Mouse (Mus musculus): ENCODE measurements at regions not wholly inside any gene's neighbourhood (a gene's known extent, or its start where the extent isn't known, plus 50 kb on each side); places are given as distances from the start of the nearest gene placed in this dataset.

DNA sequence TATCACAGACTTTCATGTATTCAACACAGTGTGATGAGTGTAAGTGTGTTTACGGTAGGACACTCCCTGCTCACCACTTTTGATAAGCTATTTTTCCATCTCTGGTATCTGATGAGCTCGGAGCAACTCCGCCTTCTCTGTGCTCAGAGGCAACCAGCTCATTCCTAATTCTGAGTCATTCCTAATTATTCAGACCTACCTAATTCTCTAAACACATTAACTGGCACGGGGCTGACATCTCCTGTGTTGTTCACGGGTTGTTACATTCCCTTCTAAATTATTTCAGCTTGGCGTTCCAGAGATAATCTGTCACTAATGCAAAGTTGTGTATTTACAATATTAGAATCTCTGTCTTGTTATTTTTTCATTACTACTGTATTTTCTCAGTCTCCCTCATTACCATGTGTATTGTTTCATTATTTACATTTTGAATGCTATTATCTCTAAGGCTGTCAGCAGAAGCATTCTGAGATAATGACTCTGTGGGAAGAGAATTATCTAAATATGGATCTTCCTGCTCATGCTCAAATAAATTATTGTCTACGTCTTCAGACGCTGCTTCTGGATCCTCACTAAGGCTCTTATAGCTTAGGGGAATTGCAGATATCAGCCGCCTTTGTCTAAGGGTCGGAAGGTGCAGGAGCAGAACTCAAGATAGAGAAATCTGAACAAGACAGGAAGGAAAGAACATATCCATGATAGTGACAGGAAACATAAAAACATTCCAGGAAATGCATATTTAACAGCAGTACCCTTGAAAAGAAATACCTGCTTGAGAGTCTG lies 209.2 kb upstream of the Tas2r134 start:
- Histone ChIP-seq H3K4me1 (ENCODE audit: control insufficient read depth in 1 of 2, insufficient read depth in 2 of 2, low read length in 2 of 2) (no peaks in the 10 kb centered on the region), H3K9me3 (replicated peaks; ENCODE audit: insufficient read depth, low read length) (no peaks in the 10 kb centered on the region), H3K36me3 (ENCODE audit: control insufficient read depth in 1 of 2, insufficient read depth in 2 of 2, low read length in 2 of 2) (no peaks in the 10 kb centered on the region), H3K27me3 (ENCODE audit: control insufficient read depth in 1 of 2, insufficient read depth in 2 of 2, low read length in 2 of 2) (no peaks in the 10 kb centered on the region), H3K79me2 (ENCODE audit: control insufficient read depth, insufficient read depth, low read length, poor library complexity) (no peaks in the 10 kb centered on the region), H3K27ac (ENCODE audit: control insufficient read depth, low read depth, low read length) (no peak overlapping the region), H3K9ac (ENCODE audit: control insufficient read depth, low read depth, low read length, poor library complexity, severe bottlenecking) (no peak overlapping the region), H3K4me3 (ENCODE audit: control insufficient read depth in 1 of 2, insufficient read depth in 1 of 2, low read depth in 2 of 2, low read length in 2 of 2) (no peak overlapping the region)
- DNase-seq (ENCODE audit: low read depth, low spot score), result no peak
- TF ChIP-seq TAL1 (IDR thresholded peaks at IDR 0.05; ENCODE audit: low read length) (no peak), TCF12 (IDR thresholded peaks at IDR 0.05; ENCODE audit: low read depth, low read length) (no peak), KAT2A (conservative IDR thresholded peaks at IDR 0.05; ENCODE audit: low read depth, low read length) (no peak), RCOR1 (IDR thresholded peaks at IDR 0.05; ENCODE audit: low read depth, low read length) (no peak), CHD2 (IDR thresholded peaks at IDR 0.05; ENCODE audit: low read length) (no peak), USF1 (IDR thresholded peaks at IDR 0.05; ENCODE audit: low read depth, low read length) (no peak), RAD21 (IDR thresholded peaks at IDR 0.05; ENCODE audit: low read depth, low read length) (no peak), JUND (IDR thresholded peaks at IDR 0.05; ENCODE audit: low read depth, low read length) (no peak), E2F4 (IDR thresholded peaks at IDR 0.05; ENCODE audit: borderline replicate concordance, low read depth, low read length) (no peak), ETS1 (IDR thresholded peaks at IDR 0.05; ENCODE audit: low read depth, low read length) (no peak), ELF1 (IDR thresholded peaks at IDR 0.05; ENCODE audit: low read depth, low read length) (no peak), NRF1 (IDR thresholded peaks at IDR 0.05; ENCODE audit: insufficient read depth, low read depth, low read length, poor library complexity, severe bottlenecking) (no peak), SIN3A (IDR thresholded peaks at IDR 0.05; ENCODE audit: low read length) (no peak), CTCF (IDR thresholded peaks at IDR 0.05 in 2 of 3, conservative IDR thresholded peaks at IDR 0.05 in 1 of 3; ENCODE audit: control insufficient read depth in 1 of 3, insufficient read depth in 1 of 3, low read depth in 2 of 3, low read length in 3 of 3, poor library complexity in 1 of 3, severe bottlenecking in 1 of 3) (no peak), MYC (IDR thresholded peaks at IDR 0.05; ENCODE audit: low read depth, low read length) (no peak), MXI1 (IDR thresholded peaks at IDR 0.05; ENCODE audit: low read depth, low read length) (no peak), TBP (IDR thresholded peaks at IDR 0.05; ENCODE audit: low read depth, low read length) (no peak)

DNA sequence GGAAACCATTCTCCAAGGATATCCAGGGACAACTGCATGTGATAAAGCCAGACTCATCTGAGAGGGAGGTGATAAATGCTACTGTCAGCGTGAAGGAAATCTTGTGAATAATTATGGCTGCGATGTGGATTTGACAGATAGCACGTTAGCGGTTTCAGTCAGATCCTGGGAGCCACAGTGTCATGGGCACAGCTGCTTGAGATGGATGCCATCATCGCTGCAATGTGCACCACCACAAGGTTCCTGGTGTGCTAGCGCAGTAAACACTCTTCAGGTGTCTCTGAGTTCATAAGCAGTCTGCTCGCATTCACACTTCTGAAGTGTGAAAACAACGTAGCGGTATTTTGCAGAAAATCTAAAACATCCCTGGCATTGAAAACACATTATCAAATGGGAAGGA lies 238.9 kb upstream of the Tas2r134 start:
- no peak for DNase-seq (ENCODE audit: low read depth, low spot score)
- no peaks in the 10 kb centered on the region for H3K79me2 ChIP-seq (ENCODE audit: control insufficient read depth, insufficient read depth, low read length, poor library complexity)
- H3K27ac ChIP-seq (ENCODE audit: control insufficient read depth, low read depth, low read length), result no peak overlapping the region
- H3K36me3 ChIP-seq (ENCODE audit: control insufficient read depth in 1 of 2, insufficient read depth in 2 of 2, low read length in 2 of 2), result no peaks in the 10 kb centered on the region
- H3K9me3 ChIP-seq (replicated peaks; ENCODE audit: insufficient read depth, low read length), result no peaks in the 10 kb centered on the region
- TF ChIP-seq GATA1 (IDR thresholded peaks at IDR 0.05; ENCODE audit: low read depth, low read length) (no peak), MEF2A (IDR thresholded peaks at IDR 0.05; ENCODE audit: extremely low read depth, insufficient replicate concordance, low read depth, low read length, poor library complexity, severe bottlenecking) (no peak), TCF12 (IDR thresholded peaks at IDR 0.05; ENCODE audit: low read depth, low read length) (no peak), POLR2A (IDR thresholded peaks at IDR 0.05; ENCODE audit: control insufficient read depth in 1 of 2, insufficient read depth in 1 of 2, low read depth in 1 of 2, low read length in 2 of 2, poor library complexity in 1 of 2) (no peak), ZMIZ1 (IDR thresholded peaks at IDR 0.05; ENCODE audit: low read depth, low read length) (no peak), USF1 (IDR thresholded peaks at IDR 0.05; ENCODE audit: low read depth, low read length) (no peak), EP300 (IDR thresholded peaks at IDR 0.05; ENCODE audit: low read depth in 1 of 2, low read length in 2 of 2) (no peak), ZNF384 (IDR thresholded peaks at IDR 0.05; ENCODE audit: low read depth, low read length) (no peak), USF2 (IDR thresholded peaks at IDR 0.05; ENCODE audit: borderline replicate concordance in 1 of 2, insufficient read depth in 1 of 2, low read depth in 1 of 2, low read length in 2 of 2) (no peak), UBTF (IDR thresholded peaks at IDR 0.05; ENCODE audit: borderline replicate concordance, insufficient read depth, low read depth, low read length) (no peak), MAX (IDR thresholded peaks at IDR 0.05; ENCODE audit: low read length) (no peak), SMC3 (IDR thresholded peaks at IDR 0.05; ENCODE audit: low read depth, low read length) (no peak), MXI1 (IDR thresholded peaks at IDR 0.05; ENCODE audit: low read depth, low read length) (no peak), TBP (IDR thresholded peaks at IDR 0.05; ENCODE audit: low read depth, low read length) (no peak), KAT2A (conservative IDR thresholded peaks at IDR 0.05; ENCODE audit: low read depth, low read length) (no peak), MYC (IDR thresholded peaks at IDR 0.05; ENCODE audit: low read depth, low read length) (no peak), GABPA (IDR thresholded peaks at IDR 0.05; ENCODE audit: low read depth, low read length) (no peak), MAFK (IDR thresholded peaks at IDR 0.05; ENCODE audit: borderline replicate concordance, low read depth, low read length) (no peak), ETS1 (IDR thresholded peaks at IDR 0.05; ENCODE audit: low read depth, low read length) (no peak), E2F4 (IDR thresholded peaks at IDR 0.05; ENCODE audit: borderline replicate concordance, low read depth, low read length) (no peak)
- H3K4me3 ChIP-seq (ENCODE audit: control insufficient read depth in 1 of 2, insufficient read depth in 1 of 2, low read depth in 2 of 2, low read length in 2 of 2), result no peak overlapping the region
- H3K9ac ChIP-seq (ENCODE audit: control insufficient read depth, low read depth, low read length, poor library complexity, severe bottlenecking), result no peak overlapping the region
- H3K4me1 ChIP-seq (ENCODE audit: control insufficient read depth in 1 of 2, insufficient read depth in 2 of 2, low read length in 2 of 2), result no peaks in the 10 kb centered on the region
- no peaks in the 10 kb centered on the region for H3K27me3 ChIP-seq (ENCODE audit: control insufficient read depth in 1 of 2, insufficient read depth in 2 of 2, low read length in 2 of 2)

Data from MEL (cell line).